Mouse (Mus musculus): ENCODE results near the gene Msrb3.

The Msrb3 gene

DNA sequence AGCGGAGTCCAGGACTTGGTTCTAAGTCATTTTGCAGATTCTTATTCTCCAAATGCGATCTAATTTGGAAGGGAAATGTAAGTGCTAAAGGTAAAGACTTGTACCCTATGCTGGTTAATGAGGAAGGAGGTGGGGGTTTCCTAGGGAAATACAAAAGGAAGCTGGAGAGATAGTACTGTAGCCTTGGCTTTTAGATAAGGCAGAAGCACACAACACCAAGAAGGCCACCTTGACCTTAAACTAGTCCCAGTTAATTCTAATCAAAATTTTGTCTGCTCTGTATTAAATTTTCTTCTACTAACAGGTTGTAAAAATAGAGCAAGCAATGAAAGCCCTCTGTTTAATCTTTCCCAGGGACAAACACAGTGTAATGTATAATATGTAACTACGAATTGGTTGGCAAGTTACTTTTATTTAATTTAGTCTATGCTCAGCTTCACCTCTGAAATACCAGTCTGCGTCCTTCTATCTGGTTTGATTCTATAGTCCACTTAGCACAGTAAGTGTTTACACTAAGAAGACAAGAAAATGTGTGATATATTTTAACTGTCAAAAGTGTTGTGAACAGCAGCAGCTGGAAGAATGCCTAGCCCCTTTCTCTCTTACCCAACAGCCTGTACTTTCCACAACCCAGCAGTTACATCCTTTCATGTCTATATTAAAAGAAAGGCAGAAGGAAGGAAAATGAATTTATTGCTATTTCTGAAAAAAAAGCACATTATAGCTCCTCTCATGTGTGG lies 87.9 kb downstream of the Msrb3 start:
- DNase-seq (ENCODE audit: low spot score): no peak

DNA sequence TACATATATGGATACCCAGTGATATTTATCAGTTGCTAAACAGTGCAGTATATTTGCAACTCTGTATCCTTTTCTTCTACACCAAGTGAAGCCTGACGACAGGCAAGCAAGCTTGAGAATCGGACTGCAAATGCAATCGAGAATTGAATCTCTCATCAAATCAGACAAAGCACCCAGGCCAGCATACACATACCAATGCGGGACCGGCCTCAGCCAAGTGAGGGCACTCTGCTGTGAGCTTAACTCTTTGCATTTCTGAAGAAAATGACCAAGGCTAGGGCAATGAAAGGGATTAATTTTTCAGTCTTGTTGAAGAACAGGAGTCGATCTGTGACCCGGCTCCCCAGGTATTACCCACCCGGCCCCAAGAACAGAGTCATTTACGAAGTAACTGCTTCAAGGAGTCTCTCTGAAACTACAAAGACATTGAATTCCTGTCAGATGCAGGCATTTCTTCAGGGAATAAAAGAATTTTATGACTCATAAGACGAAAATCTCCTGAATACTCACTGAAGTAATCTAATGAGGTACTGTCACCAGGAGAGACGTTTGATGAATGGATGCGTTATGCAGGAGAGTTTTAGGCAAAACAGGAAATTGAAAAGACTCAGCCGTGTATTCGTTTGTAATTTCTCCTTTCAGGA lies 88.7 kb downstream of the Msrb3 start:
- no peak for DNase-seq (ENCODE audit: low spot score)

GRCm38 (mm10) chr10:120808167-120808566 lies 90.7 kb downstream of the Msrb3 start:
- DNase-seq (ENCODE audit: low spot score): no peak

DNA sequence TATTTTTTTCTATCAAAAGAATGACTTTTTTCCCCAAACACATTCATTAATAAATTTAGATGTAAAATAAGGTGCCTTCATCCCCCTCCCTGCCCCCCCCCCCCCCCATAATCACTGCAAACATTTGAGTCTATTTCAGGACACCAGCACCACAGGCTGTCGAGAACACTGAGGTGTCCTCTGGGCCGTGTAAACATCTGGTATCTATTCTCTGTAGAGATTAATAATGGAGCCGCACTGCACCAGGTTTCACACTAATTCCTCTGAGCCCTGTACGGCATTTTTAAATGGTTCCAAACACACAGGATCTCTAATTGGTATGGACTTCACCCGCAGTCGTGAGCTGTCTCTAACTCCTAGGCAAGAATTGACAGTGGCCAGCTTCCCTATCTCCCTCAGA lies 97.8 kb downstream of the Msrb3 start:
- DNase-seq (ENCODE audit: low spot score): no peak

DNA sequence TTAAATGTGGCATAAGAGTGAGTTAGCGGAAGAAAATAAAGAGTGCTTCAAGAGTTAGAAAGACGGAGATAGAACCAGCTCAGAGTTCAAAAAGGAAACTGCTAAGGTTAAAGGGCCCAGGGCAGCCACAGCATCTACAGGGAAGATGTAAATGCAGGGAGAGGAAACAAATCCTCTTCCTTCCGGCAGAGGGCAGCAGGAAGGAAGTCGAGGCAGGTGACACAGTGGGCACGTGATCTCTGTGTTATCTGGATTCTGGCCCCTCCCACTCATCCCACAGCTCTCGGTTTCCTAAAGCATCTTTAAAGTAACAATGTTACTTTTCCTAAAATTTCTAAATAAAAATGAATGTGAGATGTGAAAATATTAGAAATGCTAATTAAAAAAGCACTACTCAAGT lies 99.4 kb downstream of the Msrb3 start:
- no peak for DNase-seq (ENCODE audit: low spot score)

GRCm38 (mm10) chr10:120796749-120797148 lies 102.2 kb downstream of the Msrb3 start:
- no peak for DNase-seq (ENCODE audit: low spot score)

GRCm38 (mm10) chr10:120794391-120794817 lies 104.5 kb downstream of the Msrb3 start:
- no peak for DNase-seq (ENCODE audit: low spot score)

- peak; percentile 6 for DNase-seq (ENCODE audit: low spot score)
These were observed 106.6 kb downstream of the Msrb3 start for GRCm38 (mm10) chr10:120792191-120792765.

GRCm38 (mm10) chr10:120791438-120791837 lies 107.5 kb downstream of the Msrb3 start:
- DNase-seq (ENCODE audit: low spot score): no peak

- no peak for DNase-seq (ENCODE audit: low spot score)
These were observed 111.7 kb downstream of the Msrb3 start for GRCm38 (mm10) chr10:120787202-120787601.

DNA sequence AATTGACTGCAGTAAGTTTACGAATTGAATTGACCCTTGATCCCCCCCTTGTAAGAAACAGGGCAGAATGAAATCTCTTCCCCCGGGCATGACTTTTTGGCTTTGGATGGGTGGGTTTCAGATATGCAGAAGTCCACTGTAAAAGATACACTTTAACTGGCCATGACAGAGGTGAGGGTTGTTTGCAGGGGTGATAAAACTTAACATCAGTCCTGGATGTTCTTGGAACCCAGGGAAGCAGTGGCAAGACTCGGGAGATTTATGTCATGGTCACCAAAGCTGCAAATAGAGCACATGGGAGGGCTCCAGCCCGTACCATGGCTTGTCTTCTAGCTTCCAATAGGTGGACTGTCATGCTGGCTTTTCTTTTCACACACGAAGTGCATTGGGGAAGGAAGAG lies 114.4 kb downstream of the Msrb3 start:
- DNase-seq (ENCODE audit: low spot score): no peak

GRCm38 (mm10) chr10:120783393-120783792 lies 115.5 kb downstream of the Msrb3 start:
- no peak for DNase-seq (ENCODE audit: low spot score)

GRCm38 (mm10) chr10:120777499-120777898 lies 121.4 kb downstream of the Msrb3 start:
- DNase-seq (ENCODE audit: low spot score): no peak

DNA sequence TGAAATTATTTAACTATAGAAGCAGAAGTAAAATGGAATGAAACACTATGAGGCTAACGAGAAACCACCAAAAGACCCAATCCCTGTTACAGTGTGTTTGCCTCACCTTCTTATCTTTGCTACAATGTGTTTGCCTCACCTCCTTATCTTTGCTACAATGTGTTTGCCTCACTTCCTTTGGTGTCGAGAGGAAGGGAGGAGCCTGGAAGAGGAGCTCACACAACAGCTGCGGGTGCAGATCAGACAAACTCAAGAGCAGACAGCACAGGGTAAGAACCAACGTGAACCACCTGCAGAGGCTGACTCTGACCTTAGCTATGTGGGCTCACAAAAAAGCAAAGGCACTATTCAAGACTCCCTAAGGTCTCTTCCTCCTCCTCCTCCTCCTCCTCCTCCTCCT lies 123.5 kb downstream of the Msrb3 start:
- peak; percentile 9 for DNase-seq (ENCODE audit: low spot score)

GRCm38 (mm10) chr10:120767418-120767817 lies 131.5 kb downstream of the Msrb3 start:
- no peak for DNase-seq (ENCODE audit: low spot score)

DNA sequence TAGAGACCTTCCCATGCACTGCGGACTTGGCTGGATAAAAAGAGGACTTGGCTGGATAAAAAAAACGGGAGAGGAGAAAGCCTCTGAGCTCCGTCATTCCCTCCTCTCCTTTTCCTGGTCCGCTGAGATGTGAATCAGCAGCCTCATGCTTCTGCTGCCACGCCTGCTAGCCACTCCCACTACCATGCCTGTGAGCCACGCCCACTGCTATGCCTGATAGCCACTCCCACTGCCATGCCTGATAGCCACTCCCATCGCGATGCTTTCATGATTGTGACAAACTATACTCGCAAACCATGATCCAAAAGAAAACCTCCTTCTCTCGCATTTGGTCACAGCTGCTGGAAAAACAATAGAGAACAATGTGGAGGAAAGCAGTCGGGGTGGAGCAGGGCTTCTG lies 133.5 kb downstream of the Msrb3 start:
- DNase-seq (ENCODE audit: low spot score): no peak

- peak; percentile 34 for DNase-seq (ENCODE audit: low spot score)
These were observed 135.0 kb downstream of the Msrb3 start for GRCm38 (mm10) chr10:120763656-120764466.

DNA sequence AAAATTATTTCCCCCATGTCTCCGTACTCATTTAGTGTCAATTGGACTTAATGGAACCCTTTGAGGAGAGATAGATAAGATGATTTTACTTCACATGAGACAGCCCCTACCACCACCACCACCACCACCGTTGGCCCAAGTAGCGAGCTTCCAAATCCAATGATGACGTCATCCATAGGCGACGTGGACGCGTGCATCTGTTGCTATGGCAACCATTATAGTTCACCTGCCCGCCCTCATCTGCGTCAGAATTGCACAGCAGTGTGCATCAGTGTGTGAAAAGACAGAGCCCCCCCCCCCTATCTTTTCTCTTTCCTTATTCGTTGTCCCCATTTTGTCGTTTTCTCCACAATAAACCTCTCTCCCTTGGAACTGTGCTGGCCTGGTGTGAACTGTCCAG lies 135.9 kb downstream of the Msrb3 start:
- DNase-seq (ENCODE audit: low spot score): no peak

DNA sequence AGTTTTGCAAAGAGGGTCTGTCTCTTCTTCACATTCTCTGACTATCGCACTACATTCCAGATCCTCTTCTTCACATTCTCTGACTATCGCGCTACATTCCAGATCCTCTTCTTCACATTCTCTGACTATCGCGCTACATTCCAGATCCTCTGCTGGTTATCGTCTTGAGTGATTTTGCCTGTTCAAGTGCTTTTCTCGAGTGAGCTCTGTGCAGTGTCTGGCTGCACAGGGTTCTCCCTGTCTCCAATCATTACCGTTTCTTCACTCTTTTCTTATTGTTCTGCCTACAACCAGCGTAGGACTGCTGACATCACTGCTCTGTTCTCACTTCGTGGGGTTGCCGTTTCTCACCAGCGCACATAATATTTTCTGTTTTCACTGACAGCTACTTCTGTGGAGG lies 138.2 kb downstream of the Msrb3 start:
- no peak for DNase-seq (ENCODE audit: low spot score)

GRCm38 (mm10) chr10:120759883-120760282 lies 139.0 kb downstream of the Msrb3 start:
- no peak for DNase-seq (ENCODE audit: low spot score)

- DNase-seq (ENCODE audit: low spot score): no peak
These were observed 146.4 kb downstream of the Msrb3 start for GRCm38 (mm10) chr10:120752454-120752853.

DNA sequence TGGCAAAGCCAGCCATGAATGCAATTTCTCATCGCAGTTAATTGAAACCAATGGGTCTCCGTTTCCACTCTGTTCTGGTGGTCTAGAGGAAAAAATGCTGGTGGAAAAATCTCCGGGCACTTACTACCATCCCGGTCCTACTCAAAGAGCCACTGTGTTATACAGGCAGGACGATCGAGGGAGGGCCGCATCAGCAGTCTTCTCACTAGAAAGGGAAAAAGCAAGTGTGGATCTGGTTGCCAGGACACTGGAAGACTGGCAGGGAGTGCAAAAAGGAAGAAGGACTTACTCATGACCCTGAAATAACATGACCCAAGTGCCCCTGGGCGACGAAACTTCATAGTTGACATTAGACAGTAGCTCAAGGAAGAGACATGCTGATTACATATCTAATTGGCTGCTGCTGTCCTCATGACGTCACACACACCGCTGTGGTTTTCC lies 147.1 kb downstream of the Msrb3 start:
- DNase-seq (ENCODE audit: low spot score): peak; percentile 42

Measured in lung, postnatal 25 days (tissue).